Mouse (Mus musculus) stomach, embryonic 16.5 days (tissue): Measurements from ENCODE around the gene Ypel4. TPM values are rescaled to one million over a fixed set of nuclear protein-coding genes. Genes with fewer than 3 reads are reported as not detected.

Experiments used
- ATAC-seq: fragments of 200-750 bp; cut with Nextera tagmentation; 2 replicates; pipeline ENCODE4 v1.8.0; 2017; ENCODE audit warnings: moderate number of reproducible peaks, moderate TSS enrichment; ENCODE audit not compliant: insufficient read depth, low FRiP score
- H3K27ac ChIP-seq: fragments of 300-500 bp; sonication (generic); 2 replicates; pipeline ENCODE4 v1.5.1; 2014; ENCODE audit warnings: low read length
- H3K27me3 ChIP-seq: fragments of 300-500 bp; sonication (generic); 2 replicates; pipeline ENCODE4 v1.6.1; 2014; ENCODE audit warnings: low read length, control low read depth, mixed read lengths; ENCODE audit not compliant: control insufficient read depth, insufficient read depth
- H3K36me3 ChIP-seq: fragments of 300-500 bp; sonication (generic); 2 replicates; pipeline ENCODE4 v1.6.1; 2014; ENCODE audit warnings: low read length; ENCODE audit not compliant: control insufficient read depth, insufficient read depth
- H3K4me1 ChIP-seq: fragments of 300-500 bp; sonication (generic); 2 replicates; pipeline ENCODE4 v1.6.1; 2014; ENCODE audit warnings: low read length, control low read depth, mixed read lengths; ENCODE audit not compliant: control insufficient read depth, insufficient read depth
- H3K4me2 ChIP-seq: fragments of 300-500 bp; sonication (generic); 2 replicates; pipeline ENCODE4 v1.6.1; 2014; ENCODE audit warnings: low read depth, low read length, mixed read lengths
- H3K4me3 ChIP-seq: fragments of 300-500 bp; sonication (generic); replicated peaks from 2 replicates; pipeline ENCODE4 v1.5.1; 2014; ENCODE audit warnings: mild to moderate bottlenecking, low read length
- H3K9ac ChIP-seq: fragments of 300-500 bp; sonication (generic); 2 replicates; pipeline ENCODE4 v1.6.1; 2014; ENCODE audit warnings: low read length
- H3K9me3 ChIP-seq: fragments of 300-500 bp; sonication (generic); replicated peaks from 2 replicates; pipeline ENCODE4 v1.6.1; 2016; ENCODE audit warnings: low read length, control low read depth; ENCODE audit not compliant: control insufficient read depth
- WGBS: fragments of 180-500 bp; shearing (Covaris S2); extraction: QIAGEN DNeasy Blood & Tissue Kit; methylation state at CpG from one replicate; pipeline ENCODE4 v1.1.7; 2014; 5-methylcytosine and 5-hydroxymethylcytosine counted together
- polyA plus RNA-seq: library from polyadenylated mRNA; unstranded; fragments of >200 nt; fragmentation: Nextera tagmentation; extraction: Ambion mirVana; gene quantifications from 2 replicates; pipeline ENCODE4 v1.2.1, GENCODE M21; 2015

The Ypel4 gene
- polyA plus RNA-seq, 1 experiment from 2014 or later: 8.0 TPM

DNA sequence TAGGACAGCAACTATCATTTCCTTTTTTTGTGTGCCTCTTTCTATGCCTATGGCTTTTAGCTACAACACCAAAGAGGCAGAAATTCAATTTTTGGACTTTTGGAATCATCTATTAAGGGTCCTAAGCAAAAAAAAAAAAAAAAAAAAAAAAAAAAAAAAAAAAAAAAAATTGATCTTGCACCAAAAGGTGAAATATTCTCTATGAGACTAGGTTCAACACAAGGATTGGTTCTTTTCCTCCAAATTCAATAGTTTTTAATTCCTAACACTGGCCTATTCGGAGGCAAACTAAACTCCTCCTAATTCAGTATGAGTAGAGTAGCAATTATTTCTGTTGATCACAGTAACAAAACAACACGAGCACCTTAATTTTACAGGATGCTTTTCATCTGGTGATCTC is 22.0 kb upstream of the Ypel4 start:
- no peaks in the 10 kb centered on the region for H3K9me3 ChIP-seq
- H3K4me1 ChIP-seq: peaks cover 18% of the 10 kb centered on the region
- WGBS: 89% methylated on average over 2 of the region's 2 CpGs
- no peak overlapping the region for H3K4me2 ChIP-seq
- no peak overlapping the region for H3K4me3 ChIP-seq
- H3K27ac ChIP-seq: no peak overlapping the region
- no peaks in the 10 kb centered on the region for H3K27me3 ChIP-seq
- H3K36me3 ChIP-seq: no peaks in the 10 kb centered on the region
- H3K9ac ChIP-seq: no peak overlapping the region
- ATAC-seq: no peak

DNA sequence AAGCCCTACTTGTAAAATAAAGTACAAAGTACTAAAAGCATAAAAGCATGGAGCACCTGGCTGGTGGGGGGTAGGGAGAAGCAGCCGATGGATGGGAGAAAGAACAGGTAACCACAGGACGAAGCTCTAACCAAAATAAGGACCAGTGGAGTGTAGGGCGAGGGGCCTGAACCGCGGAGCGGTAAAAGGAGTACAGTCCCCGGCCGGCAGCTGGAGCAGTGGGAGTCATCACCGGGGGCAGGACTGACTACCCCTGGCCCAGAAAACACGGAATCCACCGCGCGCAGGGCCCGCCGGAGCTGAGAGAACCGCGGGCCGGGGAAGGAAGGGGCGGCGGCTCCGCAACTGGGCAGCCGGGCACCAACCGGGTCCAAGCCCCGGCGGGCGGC is 19.4 kb upstream of the Ypel4 start:
- Histone ChIP-seq H3K9me3 (no peaks in the 10 kb centered on the region), H3K9ac (peak overlapping the region; percentile 80), H3K36me3 (no peaks in the 10 kb centered on the region), H3K27ac (peak overlapping the region; percentile 96), H3K4me1 (peaks cover 14% of the 10 kb centered on the region), H3K4me3 (peak overlapping the region; percentile 64), H3K4me2 (peak overlapping the region; percentile 85), H3K27me3 (no peaks in the 10 kb centered on the region)
- under 1% methylated on average over 26 of the region's 26 CpGs for WGBS
- peak; percentile 0; the same call in 1 of the 2 replicates for ATAC-seq

DNA sequence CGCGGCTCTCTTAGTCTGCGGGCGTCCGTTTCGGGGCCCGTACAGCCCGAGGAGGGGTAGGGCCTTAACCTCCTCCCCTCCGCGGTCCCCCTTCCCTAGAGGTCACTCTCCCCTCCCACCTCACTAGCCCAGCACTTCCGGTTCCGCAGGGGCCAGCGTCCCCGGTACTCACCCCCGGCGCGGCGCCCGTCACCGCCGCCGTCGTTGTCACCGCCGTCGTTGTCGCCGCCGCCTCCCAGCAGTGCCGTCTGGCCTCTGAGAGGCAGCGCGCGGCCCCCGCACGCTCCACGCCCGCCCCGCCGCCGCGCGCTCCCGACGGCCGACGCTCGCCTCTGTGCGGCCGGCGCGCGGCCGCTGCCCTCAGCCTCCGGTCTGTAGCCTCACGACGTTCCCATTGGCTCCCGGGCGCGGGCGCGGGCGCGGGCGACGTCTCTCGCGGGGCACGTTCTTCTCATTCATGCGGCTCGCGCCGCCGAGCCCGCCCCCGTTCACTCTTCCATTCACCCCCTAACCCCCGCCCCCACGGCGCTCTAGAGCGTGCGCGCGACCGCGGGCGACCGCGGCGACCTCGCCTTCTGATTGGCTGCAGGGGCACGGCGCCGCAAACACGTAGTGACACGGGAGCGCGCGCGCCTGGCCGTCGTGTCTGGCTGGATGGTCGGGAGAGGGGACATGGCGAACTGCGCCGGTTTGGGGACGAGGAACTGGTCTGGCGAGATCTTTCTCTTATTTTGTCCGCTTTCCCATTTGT is 18.9 kb upstream of the Ypel4 start, which contains the start of gene Zdhhc5:
Gene Zdhhc5, minus strand, starts transcription at position 370 of the 751 bp plus-strand sequence.
- Histone ChIP-seq H3K4me1 (peaks cover 14% of the 10 kb centered on the region), H3K9me3 (no peaks in the 10 kb centered on the region), H3K4me3 (peak within 1 kb of the TSS; percentile 64), H3K4me2 (peak within 1 kb of the TSS; percentile 85), H3K27ac (peak within 1 kb of the TSS; percentile 96), H3K9ac (peak within 1 kb of the TSS; percentile 80), H3K27me3 (no peaks in the 10 kb centered on the region), H3K36me3 (no peaks in the 10 kb centered on the region)
- ATAC-seq: peak; percentile 95
- under 1% methylated on average over 102 of the region's 107 CpGs for WGBS

DNA sequence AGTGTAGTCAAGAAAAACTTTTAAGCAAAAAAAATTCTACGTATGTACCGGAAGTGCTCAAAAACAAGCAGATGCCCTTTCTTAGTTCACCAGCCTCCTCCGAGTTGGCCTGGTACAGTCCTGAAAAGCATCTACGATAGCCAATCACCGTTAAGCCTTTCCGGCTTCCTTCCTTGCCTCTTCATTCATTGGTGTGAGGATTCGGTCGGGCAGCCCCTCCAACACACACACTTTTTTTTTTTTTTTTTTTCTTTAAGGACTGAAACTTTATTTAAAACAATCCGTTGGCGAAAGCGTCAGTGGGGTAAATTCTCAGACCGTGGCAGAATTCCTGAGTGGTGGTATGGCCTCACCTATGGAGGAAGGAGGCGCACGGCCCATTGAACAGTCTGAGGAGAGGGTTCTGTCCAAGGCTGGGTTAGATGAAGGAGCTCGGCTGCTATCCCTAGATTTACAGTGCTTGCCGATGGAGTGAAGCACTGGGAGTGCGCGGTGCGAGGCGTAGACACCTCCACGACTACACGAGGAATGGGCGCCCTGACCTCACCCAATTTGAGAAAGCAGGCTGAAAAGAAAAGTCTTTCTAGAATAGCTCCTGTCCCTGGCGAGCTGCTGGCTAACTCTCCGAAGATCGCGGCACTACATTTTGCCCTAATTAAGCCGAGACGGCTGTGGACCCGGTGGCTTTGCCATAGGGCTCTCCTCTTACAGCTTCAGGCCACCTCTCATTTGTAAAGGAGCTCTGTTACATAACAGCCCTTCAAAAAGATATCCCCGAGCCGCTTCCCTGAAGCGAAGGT is 18.1 kb upstream of the Ypel4 start:
- no peaks in the 10 kb centered on the region for H3K27me3 ChIP-seq
- ATAC-seq: peak; percentile 95
- peak overlapping the region; percentile 64 for H3K4me3 ChIP-seq
- H3K9ac ChIP-seq: peak overlapping the region; percentile 77
- under 1% methylated on average over 33 of the region's 33 CpGs for WGBS
- peak overlapping the region; percentile 79 for H3K4me2 ChIP-seq
- peaks cover 14% of the 10 kb centered on the region for H3K4me1 ChIP-seq
- H3K27ac ChIP-seq: peak overlapping the region; percentile 96
- H3K9me3 ChIP-seq: no peaks in the 10 kb centered on the region
- no peaks in the 10 kb centered on the region for H3K36me3 ChIP-seq

DNA sequence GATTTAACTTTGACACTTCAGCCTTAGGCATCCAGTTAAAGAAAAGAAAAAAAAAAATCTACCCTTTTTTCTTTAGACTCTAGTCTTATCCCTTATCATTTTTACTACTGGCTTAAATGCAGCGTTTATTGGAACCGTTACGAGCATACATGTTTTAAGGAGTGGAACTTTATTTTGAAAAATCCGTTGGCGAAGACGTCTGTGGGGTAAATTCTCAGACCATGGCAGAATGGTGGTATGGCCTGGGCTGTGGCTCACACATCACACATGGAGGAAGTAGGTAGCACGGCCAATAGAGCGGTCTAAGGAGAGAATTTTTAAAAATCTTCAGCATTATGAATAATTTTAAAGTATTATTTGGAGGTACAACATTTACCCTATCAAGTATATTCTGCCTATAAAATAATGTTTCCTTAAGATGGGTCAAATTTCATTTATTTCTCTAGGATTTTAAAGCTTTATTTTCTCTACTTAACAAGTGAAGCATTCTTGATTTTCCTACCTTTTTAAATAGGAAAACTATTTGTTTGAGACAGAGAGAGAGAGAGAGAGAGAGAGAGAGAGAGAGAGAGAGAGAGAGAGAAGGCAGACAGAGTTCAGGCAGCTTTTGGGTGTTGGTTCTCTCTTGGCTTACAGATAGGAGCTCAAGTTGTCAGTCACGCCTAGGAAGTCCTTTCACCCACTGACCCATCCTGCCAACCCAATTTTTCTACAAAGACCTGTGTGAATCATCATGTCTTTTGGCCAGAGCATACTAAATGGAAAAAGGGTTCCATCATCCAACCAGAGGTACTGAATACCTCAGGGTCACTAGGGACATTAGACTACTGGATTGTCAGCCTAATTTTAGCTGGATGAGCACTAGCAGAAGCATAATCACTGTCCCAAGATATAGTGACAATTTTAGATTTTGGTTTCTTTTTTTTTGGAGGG is 17.2 kb upstream of the Ypel4 start:
- WGBS: 29% methylated on average over 9 of the region's 9 CpGs
- Histone ChIP-seq H3K9ac (peak overlapping the region; percentile 77), H3K27ac (peak overlapping the region; percentile 90), H3K27me3 (no peaks in the 10 kb centered on the region), H3K9me3 (no peaks in the 10 kb centered on the region), H3K4me2 (peak overlapping the region; percentile 79), H3K36me3 (no peaks in the 10 kb centered on the region), H3K4me1 (peaks cover 14% of the 10 kb centered on the region), H3K4me3 (peak overlapping the region; percentile 64)
- no peak for ATAC-seq

DNA sequence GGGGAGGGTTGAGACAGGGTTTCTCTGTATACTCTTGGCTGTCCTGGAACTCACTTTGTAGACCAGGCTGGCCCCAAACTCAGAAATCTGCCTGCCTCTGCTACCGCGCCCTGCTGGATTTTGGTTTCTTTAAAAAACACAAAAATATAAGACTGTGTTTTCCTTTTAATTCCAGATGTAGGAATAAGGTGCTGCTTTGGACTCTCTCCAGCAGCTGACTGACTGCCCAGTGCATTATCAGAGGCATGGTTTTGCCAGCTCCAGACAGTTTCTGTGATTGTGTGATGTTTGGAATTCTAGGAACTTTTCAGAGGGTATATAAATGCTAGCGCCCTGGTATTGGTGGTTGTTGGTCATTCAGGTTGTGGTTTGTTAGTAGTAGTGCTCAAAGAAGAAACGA is 16.5 kb upstream of the Ypel4 start:
- Histone ChIP-seq H3K4me1 (peaks cover 11% of the 10 kb centered on the region), H3K27ac (no peak overlapping the region), H3K4me2 (no peak overlapping the region), H3K4me3 (no peak overlapping the region), H3K9me3 (no peaks in the 10 kb centered on the region), H3K36me3 (no peaks in the 10 kb centered on the region), H3K9ac (no peak overlapping the region), H3K27me3 (no peaks in the 10 kb centered on the region)
- ATAC-seq: no peak
- 99% methylated on average over 4 of the region's 4 CpGs for WGBS

DNA sequence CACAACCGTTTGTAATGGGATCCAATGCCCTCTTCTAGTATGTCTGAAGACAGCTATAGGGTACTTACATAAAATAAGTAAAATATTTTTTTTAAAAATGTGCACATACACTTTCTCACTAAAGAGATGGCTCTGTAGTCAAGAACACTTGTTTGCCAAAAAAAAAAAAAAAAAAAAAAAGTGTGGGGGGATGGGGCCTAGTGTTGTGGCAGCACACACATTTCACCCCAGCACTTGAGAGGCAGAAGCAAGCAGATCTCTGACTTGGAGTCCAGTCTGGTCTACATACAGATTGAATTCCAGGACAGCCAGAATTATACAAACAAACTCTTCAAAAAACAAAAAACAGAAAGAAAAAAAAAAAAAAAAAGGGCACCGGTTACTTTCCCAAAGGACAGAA is 13.1 kb upstream of the Ypel4 start:
- H3K27me3 ChIP-seq: no peaks in the 10 kb centered on the region
- no peak overlapping the region for H3K4me2 ChIP-seq
- H3K9ac ChIP-seq: no peak overlapping the region
- peaks cover 4% of the 10 kb centered on the region; the same call in 1 of the 2 replicates for H3K4me1 ChIP-seq
- 93% methylated on average over 2 of the region's 2 CpGs for WGBS
- 0 out of 2 replicates have a peak, but pooled peaks cover 9% of the 10 kb centered on the region for H3K36me3 ChIP-seq
- H3K4me3 ChIP-seq: no peak overlapping the region
- H3K9me3 ChIP-seq: no peaks in the 10 kb centered on the region
- no peak overlapping the region for H3K27ac ChIP-seq
- no peak for ATAC-seq

DNA sequence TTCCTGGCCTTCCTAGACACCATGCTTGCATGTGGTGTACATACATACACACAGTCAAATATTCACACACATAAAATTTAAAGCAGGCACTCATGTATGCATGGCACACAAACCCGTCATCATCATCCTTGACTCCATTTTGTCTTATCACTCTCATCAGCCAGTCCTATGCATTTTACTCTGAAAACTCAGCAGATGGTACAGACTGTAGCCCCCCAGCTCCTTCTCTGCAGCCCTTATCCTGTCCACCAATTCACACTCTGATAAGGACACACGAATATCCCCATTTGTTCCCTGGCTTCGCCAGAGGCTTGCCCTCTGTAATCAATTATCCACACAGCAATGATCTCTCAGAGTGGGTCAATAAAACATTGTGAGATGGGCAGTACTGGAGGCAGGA is 12.7 kb upstream of the Ypel4 start:
- no peak overlapping the region for H3K4me3 ChIP-seq
- H3K4me2 ChIP-seq: no peak overlapping the region
- WGBS: 84% methylated on average over 3 of the region's 3 CpGs
- H3K27ac ChIP-seq: no peak overlapping the region
- peaks cover 8% of the 10 kb centered on the region for H3K4me1 ChIP-seq
- H3K36me3 ChIP-seq: 0 out of 2 replicates have a peak, but pooled peaks cover 9% of the 10 kb centered on the region
- H3K27me3 ChIP-seq: no peaks in the 10 kb centered on the region
- no peak for ATAC-seq
- no peak overlapping the region for H3K9ac ChIP-seq
- no peaks in the 10 kb centered on the region for H3K9me3 ChIP-seq
